Mouse (Mus musculus) bone marrow, adult 2 months (tissue): ENCODE measurements around the gene Pde8a. TPM values are rescaled to one million over a fixed set of nuclear protein-coding genes. Genes with fewer than 3 reads are reported as not detected.

ENCODE experiments used
- H3K27ac ChIP-seq: fragments of 200-500 bp; 2 replicates; pipeline ENCODE4 v1.5.1; 2012; ENCODE audit warnings: low read depth, mild to moderate bottlenecking, control low read depth, inconsistent platforms, low read length; ENCODE audit not compliant: control insufficient read depth, poor library complexity, insufficient read depth
- H3K4me1 ChIP-seq: fragments of 200-500 bp; 2 replicates; pipeline ENCODE4 v1.6.1; 2011; ENCODE audit warnings: low read length; ENCODE audit not compliant: control insufficient read depth, insufficient read depth
- H3K4me3 ChIP-seq: fragments of 200-500 bp; replicated peaks from 2 replicates; pipeline ENCODE3; 2011; ENCODE audit warnings: mild to moderate bottlenecking, low read depth, low read length, control low read depth; ENCODE audit not compliant: control insufficient read depth
- CTCF ChIP-seq: fragments of 200-500 bp; IDR thresholded peaks from 2 replicates; pipeline ENCODE4 v1.5.1; 2011; ENCODE audit warnings: low read length, control low read depth; ENCODE audit not compliant: control insufficient read depth, insufficient read depth
- POLR2A ChIP-seq: fragments of 200-500 bp; IDR thresholded peaks from 2 replicates; pipeline ENCODE4 v1.6.1; 2011; ENCODE audit warnings: low read depth, mild to moderate bottlenecking, control low read depth, low read length, borderline replicate concordance; ENCODE audit not compliant: control insufficient read depth
- WGBS: fragments of 180-500 bp; shearing (Covaris S2); methylation state at CpG from one replicate; pipeline ENCODE4 v1.1.7; 2018; 5-methylcytosine and 5-hydroxymethylcytosine counted together
- polyA plus RNA-seq: library from polyadenylated mRNA; stranded (reverse); fragments of >200 nt; gene quantifications from 2 replicates; pipeline ENCODE4 v1.2.4, GENCODE M21; 2011; ENCODE audit warnings: low replicate concordance; ENCODE audit not compliant: missing spikeins, insufficient read depth, insufficient read length

Gene Pde8a
- polyA plus RNA-seq, 1 experiment = 6.7 TPM

GRCm38 (mm10) chr7:81256773-81257172 is 43.4 kb downstream of the Pde8a start:
- 85% methylated on average over 3 of the region's 3 CpGs for WGBS
- Histone ChIP-seq H3K4me1 (no peaks in the 10 kb centered on the region), H3K4me3 (no peak overlapping the region), H3K27ac (no peak overlapping the region)
- no peak for TF ChIP-seq POLR2A
- TF ChIP-seq CTCF = no peak

GRCm38 (mm10) chr7:81261548-81261947 is 48.2 kb downstream of the Pde8a start:
- Histone ChIP-seq H3K27ac (no peak overlapping the region), H3K4me1 (no peaks in the 10 kb centered on the region), H3K4me3 (no peak overlapping the region)
- TF ChIP-seq POLR2A (no peak), CTCF (no peak)
- WGBS = 24% methylated on average over 7 of the region's 7 CpGs

- H3K4me1 ChIP-seq = no peaks in the 10 kb centered on the region
- no peak for TF ChIP-seq CTCF
- no peak for TF ChIP-seq POLR2A
Observed at GRCm38 (mm10) chr7:81272908-81273307, 59.5 kb downstream of the Pde8a start.

GRCm38 (mm10) chr7:81278966-81279365 is 65.6 kb downstream of the Pde8a start:
- H3K4me1 ChIP-seq = no peaks in the 10 kb centered on the region
- TF ChIP-seq POLR2A = no peak
- no peak for TF ChIP-seq CTCF
- H3K4me3 ChIP-seq = no peak overlapping the region
- no peak overlapping the region for H3K27ac ChIP-seq
- 82% methylated on average over 6 of the region's 6 CpGs for WGBS

More at GRCm38 (mm10) chr7:81272908-81273307, 59.5 kb downstream of the Pde8a start:
- H3K4me3 ChIP-seq = no peak overlapping the region
- no peak overlapping the region for H3K27ac ChIP-seq
- WGBS = 64% methylated on average over 3 of the region's 3 CpGs

GRCm38 (mm10) chr7:81281240-81281639 is 67.8 kb downstream of the Pde8a start:
- Histone ChIP-seq H3K4me3 (no peak overlapping the region), H3K27ac (no peak overlapping the region), H3K4me1 (no peaks in the 10 kb centered on the region)
- 6% methylated on average over 1 of the region's 1 CpGs for WGBS
- TF ChIP-seq POLR2A (no peak), CTCF (no peak)

GRCm38 (mm10) chr7:81286456-81286855 is 73.1 kb downstream of the Pde8a start:
- WGBS = 84% methylated on average over 7 of the region's 7 CpGs
- TF ChIP-seq CTCF = no peak
- no peak for TF ChIP-seq POLR2A
- Histone ChIP-seq H3K4me1 (no peaks in the 10 kb centered on the region), H3K4me3 (no peak overlapping the region), H3K27ac (no peak overlapping the region; the same call in 1 of the 2 replicates)

GRCm38 (mm10) chr7:81286946-81287345 is 73.5 kb downstream of the Pde8a start:
- Histone ChIP-seq H3K4me1 (no peaks in the 10 kb centered on the region), H3K4me3 (no peak overlapping the region), H3K27ac (no peak overlapping the region)
- TF ChIP-seq CTCF = no peak
- no peak for TF ChIP-seq POLR2A
- 83% methylated on average over 8 of the region's 8 CpGs for WGBS

- no peak for TF ChIP-seq CTCF
- TF ChIP-seq POLR2A = no peak
- Histone ChIP-seq H3K4me1 (no peaks in the 10 kb centered on the region), H3K4me3 (no peak overlapping the region), H3K27ac (no peak overlapping the region)
- 71% methylated on average over 2 of the region's 2 CpGs for WGBS
Observed at GRCm38 (mm10) chr7:81295169-81295568, 81.8 kb downstream of the Pde8a start.

GRCm38 (mm10) chr7:81298206-81298605 is 84.8 kb downstream of the Pde8a start:
- Histone ChIP-seq H3K4me3 (no peak overlapping the region), H3K4me1 (no peaks in the 10 kb centered on the region), H3K27ac (no peak overlapping the region)
- TF ChIP-seq CTCF (no peak), POLR2A (no peak)
- WGBS = 72% methylated on average over 6 of the region's 6 CpGs
